Mouse (Mus musculus) gastrocnemius, adult 18-20 months (tissue): Measurements from ENCODE around the gene Gm10447. TPM values are rescaled to one million over a fixed set of nuclear protein-coding genes. Genes with fewer than 3 reads are reported as not detected.

ENCODE experiments used
- DNase-seq: peaks from one replicate; pipeline ENCODE4 v3.0.0; 2021; ENCODE audit warnings: low spot score
- total RNA-seq, 2 experiments: library from RNA; stranded (reverse); gene quantifications; 2 replicates each; pipeline ENCODE4 v1.2.3; 2021

The Gm10447 gene
- total RNA-seq, 2 experiments from 2014 or later, result not detected

- DNase-seq, result no peak
Measured at GRCm38 (mm10) chr11:53479171-53479782, 22.4 kb upstream of the Gm10447 start.

GRCm38 (mm10) chr11:53478383-53479170 is 21.7 kb upstream of the Gm10447 start:
- no peak for DNase-seq

DNA sequence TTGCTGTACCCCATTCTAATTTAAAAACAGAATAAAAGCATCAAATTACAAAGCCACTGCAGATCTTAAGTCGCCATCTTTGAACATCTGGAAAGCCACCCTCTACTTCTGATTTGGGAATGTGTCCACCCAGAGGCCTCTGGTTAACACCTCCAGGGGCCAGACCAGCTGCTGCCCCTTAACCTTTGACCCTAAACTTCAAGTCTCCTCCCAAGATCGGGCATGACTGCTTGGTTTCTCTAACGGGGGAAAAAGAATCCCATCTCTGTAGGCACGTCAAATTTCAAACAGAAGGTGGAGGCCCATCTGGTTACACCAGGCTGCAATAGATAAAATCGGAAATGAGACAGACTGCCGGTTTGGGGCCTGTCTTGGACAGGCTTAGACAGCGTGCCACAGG is 20.9 kb upstream of the Gm10447 start:
- DNase-seq, result no peak

GRCm38 (mm10) chr11:53475620-53476019 is 18.7 kb upstream of the Gm10447 start:
- no peak for DNase-seq

GRCm38 (mm10) chr11:53472709-53473108 is 15.8 kb upstream of the Gm10447 start:
- no peak for DNase-seq

DNA sequence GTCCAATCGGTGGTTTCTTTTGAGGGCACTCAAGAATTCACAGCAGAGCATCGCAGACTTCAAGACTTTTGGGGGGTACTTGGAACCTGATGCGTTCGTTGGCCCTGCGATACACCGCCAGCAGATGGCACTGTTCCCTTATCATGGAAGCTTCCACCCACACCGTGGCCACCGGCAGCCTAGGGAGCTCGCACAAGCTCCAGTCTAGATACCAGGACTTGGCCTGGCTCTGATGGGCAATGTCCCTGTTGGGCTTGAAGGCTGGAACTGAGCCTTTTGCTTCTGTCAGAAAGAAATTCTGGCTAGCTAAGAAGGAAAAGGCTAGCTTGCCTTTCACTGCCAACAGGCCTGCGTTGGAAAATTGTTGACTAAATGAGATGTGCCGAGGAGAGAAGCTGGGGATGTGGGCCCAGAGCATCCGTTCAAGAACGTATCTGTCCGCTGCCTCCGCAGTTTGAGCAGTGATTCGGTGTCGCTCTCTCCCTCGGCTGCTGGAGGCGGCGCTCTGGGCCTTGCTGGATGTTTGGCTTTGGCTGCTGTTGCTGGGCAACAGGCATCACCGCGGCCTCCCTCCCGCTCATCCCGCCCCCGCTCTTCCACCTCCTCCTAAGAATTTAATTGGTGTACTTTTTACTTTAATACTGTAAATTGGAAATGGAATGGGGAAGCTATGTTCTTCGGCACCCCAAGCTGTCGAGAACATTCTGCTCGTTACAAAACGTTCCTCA is 13.2 kb upstream of the Gm10447 start, which contains the start of gene Gm9837:
Gm9837 (minus strand) TSS at position 512 of the 728 bp plus-strand sequence.
- peak; percentile 90 for DNase-seq

- peak; percentile 33 for DNase-seq
Measured at GRCm38 (mm10) chr11:53469294-53469967, 12.5 kb upstream of the Gm10447 start.

- DNase-seq, result peak; percentile 84
Measured at GRCm38 (mm10) chr11:53466231-53466971, 9.5 kb upstream of the Gm10447 start.

DNA sequence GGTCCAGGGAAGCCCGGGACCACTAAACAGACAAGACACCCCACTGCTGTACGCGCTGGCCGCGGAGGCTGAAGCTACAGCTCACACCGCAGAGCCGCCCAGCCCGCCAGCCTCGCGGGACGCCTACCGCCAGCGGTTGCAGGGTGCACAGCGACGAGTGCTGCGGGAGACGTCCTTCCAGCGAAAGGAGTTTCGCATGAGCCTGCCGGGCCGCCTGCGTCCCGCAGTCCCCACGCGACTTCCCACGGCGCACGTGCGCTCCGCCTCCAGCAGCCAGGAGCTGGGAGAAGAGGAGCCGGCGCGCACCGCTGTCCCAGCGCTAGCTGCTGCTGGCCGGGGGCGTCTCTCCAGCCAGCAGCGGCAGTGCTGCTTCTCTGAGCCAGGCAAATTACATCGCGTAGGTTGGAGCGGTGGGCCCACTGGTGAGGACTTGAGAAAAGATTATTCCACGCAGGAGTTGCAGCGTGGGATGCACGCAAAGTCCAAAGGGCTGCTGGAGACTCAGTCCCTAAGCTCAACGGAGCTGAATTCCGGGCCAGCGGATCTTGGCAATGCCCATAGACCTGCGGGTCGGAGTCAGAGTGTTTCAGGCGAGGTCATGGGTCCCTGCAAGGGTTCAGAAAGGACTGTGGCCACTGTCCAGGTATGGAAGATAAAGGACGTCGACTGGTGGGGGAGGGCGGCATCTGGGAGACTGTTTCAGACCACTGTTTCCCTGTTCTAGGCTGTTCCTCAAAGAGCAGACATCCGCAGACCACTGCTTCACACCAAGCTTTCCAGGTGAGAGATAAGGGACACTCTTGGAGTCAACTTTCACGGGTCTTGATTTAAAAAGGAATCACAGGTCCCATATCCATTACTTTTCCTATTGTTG is 6.9 kb upstream of the Gm10447 start:
- no peak for DNase-seq

GRCm38 (mm10) chr11:53461727-53462126 is 4.8 kb upstream of the Gm10447 start:
- no peak for DNase-seq

DNA sequence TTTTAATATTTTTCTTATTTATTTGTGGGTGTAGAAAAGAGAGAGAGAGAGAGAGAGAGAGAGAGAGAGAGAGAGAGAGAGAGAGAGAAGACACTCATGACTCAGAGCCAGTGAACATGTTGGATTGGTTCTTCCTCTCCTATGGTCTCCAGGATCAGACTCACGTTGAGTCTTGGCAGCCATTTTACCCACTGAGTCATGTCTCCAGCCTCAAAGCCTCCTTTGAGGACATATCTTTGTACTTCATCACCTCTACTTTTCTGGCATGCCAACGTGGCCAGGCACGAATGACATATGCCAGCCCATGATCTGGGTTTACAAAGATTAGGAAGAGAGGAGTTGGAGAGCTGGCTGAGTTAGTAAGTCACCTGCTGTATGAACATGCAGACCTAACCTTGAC is 3.3 kb upstream of the Gm10447 start:
- no peak for DNase-seq

DNA sequence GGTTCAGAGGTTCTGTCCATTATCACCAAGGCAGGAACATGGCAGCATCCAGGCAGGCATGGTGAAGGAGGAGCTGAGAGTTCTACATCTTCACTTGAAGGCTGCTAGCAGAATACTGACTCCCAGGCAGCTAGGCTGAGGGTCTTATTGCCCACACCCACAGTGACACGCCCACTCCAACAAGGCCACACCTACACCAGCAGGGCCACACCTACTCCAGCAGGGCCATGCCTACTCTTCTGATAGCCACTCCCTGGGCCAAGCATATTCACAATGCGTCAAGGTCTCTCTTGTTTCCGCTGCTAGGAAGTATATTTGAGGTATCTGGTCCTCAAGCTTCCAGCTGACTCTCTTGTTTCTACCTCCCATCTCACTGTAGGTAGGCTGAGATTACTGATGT is 2.1 kb upstream of the Gm10447 start:
- no peak for DNase-seq

DNA sequence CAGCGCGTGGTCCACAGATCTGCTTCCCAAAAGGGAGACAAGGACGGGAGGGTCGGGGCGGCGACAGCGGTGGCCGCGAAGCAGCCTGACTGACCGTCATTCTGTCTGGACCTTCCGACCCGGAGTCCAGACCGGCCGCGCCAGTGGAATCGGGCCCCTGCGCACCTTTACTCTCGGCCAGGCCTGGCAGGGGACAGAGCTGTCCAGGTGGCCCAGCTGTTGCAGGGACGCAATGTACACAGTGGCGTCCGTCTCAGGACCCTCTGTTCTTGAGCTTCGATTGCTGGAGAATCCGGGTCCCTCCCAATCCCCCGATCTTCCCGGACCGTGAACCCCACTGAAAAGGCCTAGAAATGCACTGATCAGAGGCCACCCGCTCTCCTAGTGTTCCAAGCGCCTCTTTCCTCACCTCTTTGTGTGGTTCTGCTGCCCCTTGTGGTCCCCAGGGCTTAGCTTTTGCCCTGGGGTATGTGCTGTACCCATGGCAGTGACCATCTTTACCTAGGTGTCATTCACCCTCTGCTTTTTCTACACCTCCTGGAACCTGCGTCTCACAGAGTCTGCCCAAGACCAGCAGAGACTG is 553 bp upstream of the Gm10447 start:
- DNase-seq, result no peak

- no peak for DNase-seq
Measured at GRCm38 (mm10) chr11:53453031-53453430, 3.9 kb downstream of the Gm10447 start.

DNA sequence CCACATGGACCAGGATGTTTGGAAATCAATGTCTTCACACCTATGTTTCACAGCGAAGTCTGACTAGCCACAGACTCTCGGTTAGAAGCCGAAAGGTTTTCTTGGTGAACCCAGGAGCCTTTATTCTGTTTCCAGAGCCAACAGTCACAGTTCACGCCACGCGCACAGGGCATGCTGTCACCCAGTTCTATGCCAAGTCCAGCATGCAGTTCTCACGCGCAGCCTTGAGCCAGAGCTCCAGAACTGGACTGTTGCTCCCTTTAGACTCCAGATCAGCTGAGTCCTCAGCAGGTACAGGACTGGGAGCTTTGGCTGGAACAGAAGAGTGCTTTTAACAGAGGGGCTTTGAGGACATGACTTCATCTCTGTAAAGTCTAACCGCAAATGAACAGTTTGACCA is 4.5 kb downstream of the Gm10447 start:
- no peak for DNase-seq

DNA sequence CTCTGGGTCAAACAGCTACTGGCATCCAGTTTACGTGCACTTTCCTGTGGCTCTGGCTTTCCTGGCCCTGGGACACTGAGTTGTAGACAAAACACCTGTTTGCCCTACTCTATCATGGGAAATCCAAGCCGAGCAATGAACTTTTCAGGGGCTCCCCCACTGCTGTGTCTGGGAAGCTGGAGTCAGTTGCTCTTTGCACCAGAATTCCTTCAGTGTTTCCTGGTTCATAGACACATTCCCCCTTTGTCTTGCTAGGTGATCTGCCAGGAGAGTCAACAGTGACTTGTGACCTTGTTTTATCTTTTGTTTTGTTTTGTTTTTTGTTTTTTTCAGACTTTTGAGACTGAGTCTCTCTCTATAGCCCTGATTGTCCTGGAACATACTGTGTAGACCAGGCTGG is 5.5 kb downstream of the Gm10447 start:
- DNase-seq, result no peak

DNA sequence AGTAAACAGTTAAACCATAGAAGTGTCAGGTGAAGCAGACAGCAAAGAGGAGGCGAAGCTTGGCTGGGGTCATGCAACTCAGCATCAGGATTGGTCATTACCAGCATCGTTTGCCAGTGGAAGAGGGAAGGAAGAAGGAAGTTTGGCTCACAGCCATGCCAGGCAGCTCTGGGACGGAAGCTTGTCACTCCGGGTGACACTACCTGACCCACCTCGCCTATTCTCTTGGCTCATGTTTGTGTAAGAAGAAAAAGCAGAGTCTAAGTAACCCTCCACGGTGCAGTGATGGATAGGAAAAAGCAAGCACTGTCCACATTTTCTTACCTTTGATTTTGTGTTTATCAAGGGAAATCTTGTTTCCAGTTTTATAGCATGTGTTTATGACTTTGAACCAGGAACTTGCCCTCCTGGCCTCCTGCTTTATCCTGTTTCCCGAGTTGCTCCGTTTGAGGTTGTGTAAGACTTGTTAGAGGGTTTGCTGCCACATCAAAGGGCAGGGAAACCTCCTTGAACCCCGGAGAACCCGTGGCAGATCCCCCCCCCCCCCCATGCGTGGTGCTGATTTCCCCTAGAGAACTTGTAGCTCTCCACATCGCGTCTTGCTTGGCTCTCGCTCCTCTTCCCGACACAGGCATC is 6.7 kb downstream of the Gm10447 start:
- no peak for DNase-seq

DNA sequence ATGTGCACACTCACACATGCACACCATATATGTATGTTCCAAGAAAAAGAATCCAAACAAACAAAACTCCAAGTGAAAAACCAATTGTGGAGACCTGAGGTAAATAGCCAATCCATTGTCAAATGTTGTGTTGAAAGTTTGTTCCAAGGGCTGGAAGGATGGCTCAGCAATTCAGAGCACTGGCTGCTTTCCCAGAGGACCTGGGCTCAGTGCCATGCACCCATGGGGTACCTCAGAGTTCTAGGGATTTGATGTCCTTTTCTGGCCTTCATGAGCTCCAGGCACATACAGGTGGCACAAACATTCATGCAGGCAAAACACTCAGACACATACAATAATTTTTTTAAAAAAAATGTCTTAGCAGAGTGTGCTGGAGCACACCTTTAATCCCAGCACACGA is 8.4 kb downstream of the Gm10447 start:
- peak; percentile 69 for DNase-seq

DNA sequence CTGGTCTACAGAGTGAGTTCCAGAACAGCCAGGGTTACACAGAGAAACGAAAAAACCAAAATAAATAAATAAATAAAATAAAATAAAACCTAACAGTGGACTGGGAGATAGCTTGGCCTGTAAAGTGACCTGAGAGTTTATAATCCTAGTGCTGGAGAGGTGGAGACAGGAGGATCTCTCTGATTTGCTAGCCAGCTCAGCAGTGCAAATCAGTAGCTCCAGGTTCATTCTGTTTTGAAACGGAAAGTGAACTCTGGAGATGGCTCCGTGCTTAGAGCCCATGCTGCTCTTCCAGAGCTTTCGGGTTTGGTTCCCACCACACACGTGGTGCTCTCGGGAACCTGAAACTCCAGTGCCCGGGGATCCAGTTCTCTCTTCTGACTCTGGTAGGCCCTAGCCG is 8.9 kb downstream of the Gm10447 start:
- DNase-seq, result no peak
